Mouse (Mus musculus): ENCODE data around the gene 5031439G07Rik. TPM values are rescaled to one million over a fixed set of nuclear protein-coding genes. Genes with fewer than 3 reads are reported as not detected.

5031439G07Rik gene
- polyA plus RNA-seq, 1 experiment from 2014 or later, result 6.4 TPM

DNA sequence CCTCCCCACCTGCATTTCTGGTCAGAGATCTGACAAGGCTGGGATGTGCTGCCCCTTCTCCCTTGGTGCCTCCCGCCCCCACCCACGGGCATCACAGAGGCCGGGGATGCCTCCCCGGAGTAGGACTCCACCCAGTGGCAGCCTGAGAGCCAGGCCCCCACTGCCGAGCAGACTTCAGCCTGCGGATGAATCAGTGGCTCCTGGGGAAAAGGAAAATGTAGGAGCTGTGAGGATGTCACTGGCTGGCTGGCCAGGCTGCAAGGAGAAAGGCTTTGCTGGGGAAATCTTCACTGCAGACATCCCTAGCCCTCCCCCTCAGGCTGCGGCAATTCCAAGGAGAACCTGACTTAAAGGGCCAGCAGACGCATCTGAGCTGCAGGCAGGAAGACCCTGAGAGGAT, 27.7 kb downstream of the 5031439G07Rik start:
- H3K9me3 ChIP-seq, result no peaks in the 10 kb centered on the region
- DNase-seq (ENCODE audit: low spot score), result no peak
- H3K36me3 ChIP-seq, result 0 out of 2 replicates have a peak, but pooled peaks cover 9% of the 10 kb centered on the region
- WGBS, result 23% methylated on average over 8 of the region's 8 CpGs
- peaks cover 6% of the 10 kb centered on the region; the same call in 1 of the 2 replicates for H3K4me1 ChIP-seq
- H3K27me3 ChIP-seq (ENCODE audit: insufficient read depth, poor library complexity, severe bottlenecking), result no peaks in the 10 kb centered on the region
- no peak overlapping the region for H3K4me3 ChIP-seq
- peak overlapping the region; percentile 23; the same call in 1 of the 2 replicates for H3K27ac ChIP-seq

DNA sequence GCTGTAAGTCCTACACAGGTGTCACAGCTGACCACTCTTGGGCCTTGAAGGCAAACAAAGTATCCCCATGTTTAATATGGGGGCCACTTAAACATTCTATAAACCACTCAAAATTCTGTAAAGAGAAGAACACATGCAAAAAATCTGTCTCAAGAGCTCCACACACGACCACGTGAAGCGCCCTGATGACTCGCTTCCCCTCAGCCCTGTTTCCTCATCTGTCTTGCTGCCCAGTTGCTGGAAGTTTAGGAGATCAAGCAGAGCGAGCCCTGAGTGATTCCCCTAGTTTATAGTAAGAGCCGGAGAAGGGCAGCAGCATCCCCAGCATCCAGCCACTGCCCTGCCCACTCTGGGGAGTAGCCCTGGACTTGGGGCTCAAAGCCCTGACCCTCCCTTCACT, 28.5 kb downstream of the 5031439G07Rik start:
- H3K4me1 ChIP-seq, result peaks cover 11% of the 10 kb centered on the region; the same call in 1 of the 2 replicates
- no peak overlapping the region for H3K4me3 ChIP-seq
- no peaks in the 10 kb centered on the region for H3K27me3 ChIP-seq (ENCODE audit: insufficient read depth, poor library complexity, severe bottlenecking)
- no peaks in the 10 kb centered on the region for H3K9me3 ChIP-seq
- H3K27ac ChIP-seq, result no peak overlapping the region
- H3K36me3 ChIP-seq, result peaks cover 17% of the 10 kb centered on the region
- 75% methylated on average over 6 of the region's 6 CpGs for WGBS
- DNase-seq (ENCODE audit: low spot score), result no peak

DNA sequence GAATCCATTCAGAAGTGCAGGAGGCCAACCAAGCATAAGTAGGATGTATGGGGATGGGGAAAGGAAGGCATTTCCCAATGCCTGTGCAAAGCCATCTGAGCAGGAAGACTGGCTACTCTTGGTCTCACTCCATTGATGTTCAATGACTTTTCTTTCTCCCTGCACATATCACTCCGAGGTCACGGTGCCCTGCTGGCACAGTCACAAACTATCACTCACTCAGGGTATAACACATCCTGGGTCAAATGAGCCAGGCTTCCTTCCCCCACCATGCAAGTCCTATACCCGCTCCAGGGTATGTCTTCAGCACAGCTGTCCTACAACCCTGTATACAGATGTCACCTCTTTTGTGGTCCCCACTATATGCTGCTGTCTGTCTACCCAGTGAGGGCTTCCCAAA, 30.0 kb downstream of the 5031439G07Rik start:
- Histone ChIP-seq H3K9me3 (no peaks in the 10 kb centered on the region), H3K27me3 (ENCODE audit: insufficient read depth, poor library complexity, severe bottlenecking) (no peaks in the 10 kb centered on the region), H3K4me1 (peaks cover 11% of the 10 kb centered on the region; the same call in 1 of the 2 replicates), H3K36me3 (peaks cover 25% of the 10 kb centered on the region), H3K27ac (no peak overlapping the region), H3K4me3 (no peak overlapping the region)
- DNase-seq (ENCODE audit: low spot score), result no peak
- WGBS, result 94% methylated on average over 3 of the region's 3 CpGs

DNA sequence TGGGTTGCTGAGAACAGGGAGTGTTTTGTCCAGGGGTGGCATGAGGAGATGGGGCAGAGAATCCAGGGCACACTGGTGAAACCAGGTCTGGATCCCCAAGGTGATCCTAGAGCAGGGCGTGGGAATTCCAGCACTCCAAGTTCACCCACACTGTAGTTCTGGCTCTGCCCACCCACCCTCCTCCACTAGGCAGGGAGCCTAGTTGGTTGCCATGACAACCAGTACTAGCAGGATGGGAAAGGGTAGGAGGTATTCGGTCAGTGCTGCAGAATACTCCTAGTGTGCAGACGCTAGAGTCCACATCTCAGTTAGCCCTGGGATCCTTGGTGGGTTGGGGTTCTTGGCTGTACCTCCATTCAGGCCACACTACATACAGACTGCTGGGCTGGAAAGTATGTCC, 30.5 kb downstream of the 5031439G07Rik start:
- H3K27ac ChIP-seq, result no peak overlapping the region
- no peaks in the 10 kb centered on the region for H3K27me3 ChIP-seq (ENCODE audit: insufficient read depth, poor library complexity, severe bottlenecking)
- no peak overlapping the region for H3K4me3 ChIP-seq
- H3K36me3 ChIP-seq, result peaks cover 30% of the 10 kb centered on the region
- peaks cover 15% of the 10 kb centered on the region for H3K4me1 ChIP-seq
- H3K9me3 ChIP-seq, result no peaks in the 10 kb centered on the region
- no peak for DNase-seq (ENCODE audit: low spot score)
- 41% methylated on average over 3 of the region's 3 CpGs for WGBS

DNA sequence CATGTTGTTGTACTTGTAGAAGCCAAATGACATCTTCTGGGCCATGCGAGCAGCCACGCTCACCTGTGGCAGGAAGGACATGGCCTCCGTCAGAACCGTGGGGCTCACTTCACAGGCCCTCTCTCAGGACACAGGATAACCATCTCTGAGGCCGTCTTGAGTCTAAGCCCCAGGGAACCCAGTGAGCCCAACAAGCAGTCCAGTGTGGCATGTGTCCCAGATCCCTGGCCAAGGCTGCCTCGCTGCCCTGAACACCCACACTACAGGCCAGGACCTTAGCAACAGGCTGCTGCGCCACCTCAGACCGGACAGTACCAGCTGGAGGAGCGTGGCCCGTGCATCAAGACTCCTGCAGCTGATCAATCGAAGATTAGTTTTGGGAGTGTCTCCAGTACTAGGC, 35.1 kb downstream of the 5031439G07Rik start:
- 85% methylated on average over 11 of the region's 11 CpGs for WGBS
- Histone ChIP-seq H3K36me3 (peaks cover 67% of the 10 kb centered on the region), H3K4me1 (peaks cover 24% of the 10 kb centered on the region)

DNA sequence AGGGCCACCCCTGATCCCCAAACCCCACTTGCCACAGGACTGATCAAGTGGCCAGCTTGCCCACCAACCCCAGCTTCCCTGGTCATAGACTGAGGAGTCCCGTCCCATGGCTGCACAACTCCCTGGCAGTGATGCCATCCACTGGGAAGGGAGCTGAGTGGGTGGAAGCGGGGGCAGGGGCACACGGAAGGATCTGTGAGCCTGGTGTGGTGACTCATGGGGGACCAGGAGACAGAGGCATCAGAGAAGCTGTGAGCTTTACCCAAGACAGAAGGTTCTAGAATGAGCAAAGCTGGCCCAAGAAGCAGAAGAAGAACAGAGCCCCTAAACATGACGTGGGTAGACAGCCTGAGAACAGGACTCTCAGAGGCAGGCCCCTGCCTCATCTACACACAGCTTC, 38.3 kb downstream of the 5031439G07Rik start:
- no peaks in the 10 kb centered on the region for H3K27me3 ChIP-seq (ENCODE audit: insufficient read depth, poor library complexity, severe bottlenecking)
- H3K4me1 ChIP-seq, result peaks cover 21% of the 10 kb centered on the region
- H3K27ac ChIP-seq, result no peak overlapping the region
- DNase-seq (ENCODE audit: low spot score), result no peak
- no peak overlapping the region for H3K4me3 ChIP-seq
- 79% methylated on average over 4 of the region's 4 CpGs for WGBS
- no peaks in the 10 kb centered on the region for H3K9me3 ChIP-seq
- peaks cover 60% of the 10 kb centered on the region for H3K36me3 ChIP-seq

More for the DNA sequence above, 35.1 kb downstream of the 5031439G07Rik start:
- Histone ChIP-seq H3K27ac (no peak overlapping the region), H3K9me3 (no peaks in the 10 kb centered on the region), H3K27me3 (ENCODE audit: insufficient read depth, poor library complexity, severe bottlenecking) (no peaks in the 10 kb centered on the region), H3K4me3 (no peak overlapping the region)
- no peak for DNase-seq (ENCODE audit: low spot score)

DNA sequence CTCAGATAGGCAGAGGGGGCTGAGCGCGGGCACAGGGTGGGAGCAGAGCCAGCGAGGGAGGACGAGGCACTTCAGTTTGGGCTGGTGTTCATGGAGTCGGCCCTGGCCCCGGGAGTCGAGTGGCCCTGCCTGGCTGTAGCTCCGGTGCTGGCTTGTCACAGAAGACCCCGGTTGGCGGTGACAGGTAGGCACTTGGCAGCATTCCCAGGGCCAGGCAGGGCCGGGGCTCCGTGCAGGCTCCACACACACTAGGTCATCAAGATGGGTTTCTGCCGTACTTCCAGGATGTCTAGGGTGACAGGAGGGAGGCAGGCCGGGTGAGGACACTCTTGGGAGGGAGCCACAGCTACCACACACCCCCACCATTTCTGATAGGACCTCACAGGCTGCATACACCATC, 39.4 kb downstream of the 5031439G07Rik start:
- H3K36me3 ChIP-seq, result peaks cover 54% of the 10 kb centered on the region
- no peak for DNase-seq (ENCODE audit: low spot score)
- H3K27me3 ChIP-seq (ENCODE audit: insufficient read depth, poor library complexity, severe bottlenecking), result no peaks in the 10 kb centered on the region
- no peak overlapping the region for H3K27ac ChIP-seq
- 65% methylated on average over 14 of the region's 14 CpGs for WGBS
- no peak overlapping the region for H3K4me3 ChIP-seq
- no peaks in the 10 kb centered on the region for H3K9me3 ChIP-seq
- peaks cover 19% of the 10 kb centered on the region for H3K4me1 ChIP-seq

DNA sequence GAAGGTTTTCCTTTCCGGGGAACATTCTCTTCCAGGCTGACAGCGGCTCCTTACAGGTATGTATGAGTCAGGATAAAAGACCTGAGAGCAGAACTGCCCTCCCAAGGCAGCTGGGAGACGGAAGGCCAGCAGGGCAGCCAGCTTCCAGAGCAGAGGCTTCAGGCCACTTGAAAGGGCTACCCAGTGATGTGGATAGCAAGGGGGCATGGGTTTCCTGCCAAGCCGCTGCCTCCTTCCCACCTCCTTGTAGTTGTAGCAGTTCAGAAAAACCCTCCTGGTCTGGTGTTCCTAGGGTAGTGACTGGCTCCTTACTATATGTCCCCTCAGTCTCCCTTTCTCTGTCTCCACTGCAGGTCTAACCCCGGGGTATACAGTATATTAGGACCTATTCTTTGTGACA, 44.0 kb downstream of the 5031439G07Rik start:
- H3K4me3 ChIP-seq, result no peak overlapping the region
- no peak overlapping the region for H3K27ac ChIP-seq
- WGBS, result 77% methylated on average over 5 of the region's 5 CpGs
- peaks cover 52% of the 10 kb centered on the region for H3K36me3 ChIP-seq
- no peaks in the 10 kb centered on the region for H3K9me3 ChIP-seq
- peaks cover 10% of the 10 kb centered on the region for H3K4me1 ChIP-seq
- no peaks in the 10 kb centered on the region for H3K27me3 ChIP-seq (ENCODE audit: insufficient read depth, poor library complexity, severe bottlenecking)
- no peak for DNase-seq (ENCODE audit: low spot score)

DNA sequence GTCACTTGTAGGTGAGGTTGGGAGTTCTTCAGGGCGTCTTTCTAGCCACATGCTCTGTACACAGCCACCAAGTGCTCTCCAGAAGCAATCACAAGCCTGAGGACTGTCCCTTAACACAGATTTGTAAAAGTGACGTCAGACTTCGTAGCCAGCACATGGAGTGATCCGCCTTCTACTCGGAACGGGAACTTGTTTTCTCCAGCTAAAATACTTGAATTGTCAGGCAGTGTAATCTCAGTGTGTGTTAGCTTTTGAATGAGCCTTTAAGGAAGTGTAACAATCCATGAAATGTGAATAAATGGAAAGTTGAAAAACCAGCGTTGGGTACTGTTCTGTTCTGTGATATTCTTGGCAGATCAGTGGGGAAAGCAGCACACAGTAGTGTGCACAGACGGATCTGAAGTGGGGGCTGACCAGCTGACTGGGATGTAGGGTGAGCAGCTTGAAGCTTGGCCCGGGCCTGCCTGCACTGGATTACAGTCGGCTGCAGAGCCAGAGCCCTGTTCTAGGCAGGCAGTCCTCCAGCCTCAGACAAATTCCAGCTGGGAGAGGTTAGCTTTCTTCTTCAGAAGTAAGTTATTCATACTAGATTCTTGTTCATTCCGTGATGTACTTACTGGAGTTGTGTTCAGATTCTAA, 45.6 kb downstream of the 5031439G07Rik start:
- H3K27ac ChIP-seq, result no peak overlapping the region
- no peak overlapping the region for H3K4me3 ChIP-seq
- DNase-seq (ENCODE audit: low spot score), result no peak
- WGBS, result 79% methylated on average over 11 of the region's 11 CpGs
- peaks cover 7% of the 10 kb centered on the region; the same call in 1 of the 2 replicates for H3K4me1 ChIP-seq
- no peaks in the 10 kb centered on the region for H3K9me3 ChIP-seq
- peaks cover 54% of the 10 kb centered on the region for H3K36me3 ChIP-seq
- no peaks in the 10 kb centered on the region for H3K27me3 ChIP-seq (ENCODE audit: insufficient read depth, poor library complexity, severe bottlenecking)

DNA sequence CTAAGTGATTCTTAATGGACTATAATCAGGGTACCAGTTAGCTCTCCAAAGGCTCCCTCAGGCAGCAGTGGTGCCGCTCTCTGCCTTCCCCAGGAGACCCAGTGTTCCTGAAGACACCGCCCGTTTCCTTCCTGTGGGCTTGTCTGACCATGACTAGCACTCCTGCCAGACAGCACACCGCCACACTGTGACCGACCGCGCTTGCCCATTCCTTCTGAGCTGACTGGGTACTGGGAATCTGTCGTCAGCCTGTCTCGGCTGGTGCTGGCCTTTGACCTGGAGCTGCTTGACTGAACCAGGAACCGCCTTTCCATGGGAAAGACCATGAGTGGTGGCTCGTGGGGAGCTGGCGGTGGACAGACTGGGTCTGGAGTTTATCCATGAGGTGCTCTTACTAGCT, 48.2 kb downstream of the 5031439G07Rik start:
- peaks cover 7% of the 10 kb centered on the region; the same call in 1 of the 2 replicates for H3K4me1 ChIP-seq
- no peaks in the 10 kb centered on the region for H3K9me3 ChIP-seq
- peaks cover 77% of the 10 kb centered on the region for H3K36me3 ChIP-seq
- no peak for DNase-seq (ENCODE audit: low spot score)
- no peak overlapping the region for H3K27ac ChIP-seq
- 61% methylated on average over 12 of the region's 12 CpGs for WGBS
- no peaks in the 10 kb centered on the region for H3K27me3 ChIP-seq (ENCODE audit: insufficient read depth, poor library complexity, severe bottlenecking)
- no peak overlapping the region for H3K4me3 ChIP-seq

DNA sequence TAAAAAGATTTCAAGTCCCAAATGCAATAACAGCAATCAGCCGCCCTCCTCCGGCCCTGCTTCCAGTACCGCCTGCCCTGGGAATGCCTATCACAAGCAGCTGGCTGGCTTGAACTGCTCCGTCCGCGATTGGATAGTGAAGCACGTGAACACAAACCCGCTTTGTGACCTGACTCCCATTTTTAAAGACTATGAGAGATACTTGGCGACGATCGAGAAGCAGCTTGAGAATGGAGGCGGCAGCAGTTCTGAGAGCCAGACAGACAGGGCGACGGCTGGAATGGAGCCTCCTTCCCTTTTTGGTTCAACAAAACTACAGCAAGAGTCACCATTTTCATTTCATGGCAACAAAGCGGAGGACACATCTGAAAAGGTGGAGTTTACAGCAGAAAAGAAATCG, 53.5 kb downstream of the 5031439G07Rik start:
- H3K4me1 ChIP-seq, result peaks cover 7% of the 10 kb centered on the region; the same call in 1 of the 2 replicates
- H3K36me3 ChIP-seq, result peaks cover 99% of the 10 kb centered on the region
- no peaks in the 10 kb centered on the region for H3K9me3 ChIP-seq
- H3K4me3 ChIP-seq, result no peak overlapping the region
- H3K27me3 ChIP-seq (ENCODE audit: insufficient read depth, poor library complexity, severe bottlenecking), result no peaks in the 10 kb centered on the region
- 95% methylated on average over 16 of the region's 16 CpGs for WGBS
- H3K27ac ChIP-seq, result no peak overlapping the region
- no peak for DNase-seq (ENCODE audit: low spot score)

DNA sequence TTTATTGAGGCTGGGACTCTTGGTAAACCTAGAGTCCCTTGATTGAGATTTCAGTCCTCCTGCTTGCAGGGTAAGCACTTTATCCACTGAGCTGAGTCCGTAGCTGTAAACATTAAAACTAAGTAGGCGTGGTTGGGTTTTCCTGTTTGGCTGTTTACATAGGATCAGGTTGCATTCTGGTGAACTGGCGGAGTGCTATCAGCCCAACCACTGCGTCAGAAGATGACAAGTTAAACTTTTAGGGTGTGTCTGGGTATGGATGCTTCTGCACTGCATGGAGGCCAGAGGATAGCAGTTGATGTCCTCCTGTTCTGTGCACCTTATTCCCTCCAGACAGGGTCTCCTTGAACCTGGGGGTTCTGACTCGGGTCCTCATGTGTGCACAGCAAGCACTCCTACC, 56.0 kb downstream of the 5031439G07Rik start:
- no peaks in the 10 kb centered on the region for H3K9me3 ChIP-seq
- no peak overlapping the region for H3K4me3 ChIP-seq
- 67% methylated on average over 5 of the region's 5 CpGs for WGBS
- H3K27me3 ChIP-seq (ENCODE audit: insufficient read depth, poor library complexity, severe bottlenecking), result no peaks in the 10 kb centered on the region
- no peaks in the 10 kb centered on the region for H3K4me1 ChIP-seq
- no peak overlapping the region for H3K27ac ChIP-seq
- no peak for DNase-seq (ENCODE audit: low spot score)
- H3K36me3 ChIP-seq, result peaks cover 99% of the 10 kb centered on the region

DNA sequence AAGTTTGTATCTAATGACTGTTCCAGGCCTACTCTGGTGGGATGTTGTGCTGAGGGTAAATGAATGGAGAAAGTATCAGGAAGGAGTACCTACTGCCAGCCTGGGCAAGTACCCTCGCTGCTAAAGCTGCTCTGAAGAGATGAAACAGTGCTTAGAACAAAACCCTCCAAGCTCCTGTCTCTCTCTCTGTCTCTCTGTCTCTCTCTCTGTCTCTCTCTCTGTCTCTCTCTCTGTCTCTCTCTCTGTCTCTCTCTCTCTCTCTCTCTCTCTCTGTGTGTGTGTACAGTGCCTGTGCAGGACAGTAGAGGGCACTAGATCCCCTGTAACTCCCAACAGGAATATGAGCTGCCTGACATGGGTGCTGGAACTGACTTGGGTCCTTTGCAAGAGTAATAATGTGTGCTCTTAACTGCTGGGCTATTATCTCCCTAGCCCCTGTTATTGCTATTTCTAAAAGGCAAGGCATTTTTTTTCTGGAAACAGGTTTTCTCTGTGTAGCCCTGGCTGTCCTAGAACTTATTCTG, 62.8 kb downstream of the 5031439G07Rik start:
- Histone ChIP-seq H3K4me1 (peaks cover 23% of the 10 kb centered on the region), H3K27me3 (ENCODE audit: insufficient read depth, poor library complexity, severe bottlenecking) (no peaks in the 10 kb centered on the region), H3K27ac (no peak overlapping the region), H3K9me3 (no peaks in the 10 kb centered on the region), H3K36me3 (peaks cover 38% of the 10 kb centered on the region), H3K4me3 (peak overlapping the region; percentile 96)
- 41% methylated on average over 1 of the region's 1 CpGs for WGBS
- DNase-seq (ENCODE audit: low spot score), result no peak

Data from heart, embryonic 10.5 days (tissue).